Mouse (Mus musculus): ENCODE measurements around the gene Slc10a7.
"Not testable (repeated sequence)": the region's sequence is repeated elsewhere in the genome, so short reads cannot be mapped to it uniquely, and the experiment has no call there.

Slc10a7 gene

DNA sequence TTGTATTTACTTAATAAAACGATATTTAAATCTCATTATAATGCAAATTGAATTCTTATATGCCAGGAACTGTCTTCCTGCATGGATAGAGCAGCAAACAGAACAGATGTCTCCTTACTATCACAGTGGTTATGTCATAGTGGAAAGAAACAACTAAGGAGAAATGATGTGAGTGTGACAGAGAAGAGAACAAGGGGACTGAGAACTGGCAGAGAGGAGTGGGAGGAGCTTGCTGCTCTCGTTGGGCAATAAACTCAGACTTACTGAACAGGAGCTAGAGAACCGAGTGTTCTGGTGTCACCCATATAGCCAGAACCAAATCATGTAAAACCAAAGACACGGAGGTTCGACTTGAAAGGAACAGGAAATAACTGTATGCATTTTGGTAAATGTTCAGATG lies 158.3 kb downstream of the Slc10a7 start:
- no peak for DNase-seq (ENCODE audit: low spot score)

DNA sequence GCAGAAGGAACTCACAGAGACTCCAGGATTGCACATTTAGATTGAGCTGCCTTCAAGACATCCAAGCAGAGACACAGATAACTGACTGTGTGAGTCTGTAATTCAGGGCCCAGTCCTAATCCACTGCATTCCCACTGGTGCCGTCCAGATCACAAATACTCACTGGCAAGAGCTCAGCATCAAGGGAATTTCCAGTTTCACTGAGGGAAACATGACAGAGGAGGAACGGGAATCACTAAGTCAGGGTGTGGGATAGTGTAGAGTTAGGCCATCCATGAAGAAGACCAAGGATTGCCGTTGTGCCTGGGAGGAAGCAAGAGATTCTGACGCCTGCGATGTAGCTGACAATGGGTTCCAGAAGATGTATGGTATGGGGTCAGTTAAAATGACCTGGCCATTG lies 159.1 kb downstream of the Slc10a7 start:
- DNase-seq (ENCODE audit: low spot score) = no peak

DNA sequence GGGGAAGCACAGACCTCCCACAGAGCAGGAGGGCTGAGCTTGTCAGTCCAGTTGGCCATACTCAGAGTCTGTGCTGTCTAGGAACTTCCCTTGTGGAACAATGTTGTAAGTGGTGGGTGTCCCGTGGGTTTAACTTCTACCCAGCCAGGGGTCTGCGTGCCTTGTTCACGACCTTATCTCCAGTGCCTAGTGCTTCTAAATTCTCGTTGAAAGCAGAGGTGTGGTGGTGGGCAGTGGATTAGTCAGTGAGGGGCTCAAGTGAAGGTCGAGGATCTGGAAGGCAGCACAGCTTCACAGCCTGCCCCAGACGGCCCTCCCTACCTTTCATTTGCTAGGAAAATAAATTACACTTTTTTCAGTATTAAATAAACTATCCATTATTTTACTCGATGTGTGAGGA lies 161.1 kb downstream of the Slc10a7 start:
- DNase-seq (ENCODE audit: low spot score) = no peak

DNA sequence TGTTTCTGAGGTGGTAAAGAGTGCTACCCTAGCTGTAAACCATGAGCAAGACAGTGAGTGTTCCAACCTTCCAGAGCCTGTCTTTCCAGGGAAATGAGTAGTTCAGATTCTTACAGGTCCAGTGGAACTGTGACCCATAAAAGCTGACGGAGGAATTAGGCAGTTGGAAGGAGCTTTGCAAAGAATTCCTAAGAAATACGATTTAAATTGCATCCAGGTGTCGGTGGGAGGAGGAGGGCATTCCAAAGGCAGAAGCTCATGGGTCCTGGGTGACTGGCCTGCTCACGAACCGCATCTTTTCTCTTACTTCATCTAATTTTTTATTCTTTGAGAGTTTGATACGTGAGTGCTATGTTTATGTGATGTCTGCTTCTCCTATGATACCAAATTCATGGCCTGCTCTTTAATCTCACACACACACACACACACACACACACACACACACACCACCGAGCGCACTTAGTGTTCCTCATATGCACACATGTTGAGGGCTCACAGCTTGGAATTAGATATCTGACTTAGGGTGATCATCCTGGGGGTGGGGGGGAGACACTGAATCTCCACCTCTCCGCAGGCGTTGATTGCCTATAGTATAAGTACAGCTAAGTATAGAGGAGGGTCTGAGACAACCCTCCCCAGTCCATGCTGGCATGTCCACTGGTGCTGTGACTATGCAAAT lies 169.5 kb downstream of the Slc10a7 start:
- DNase-seq (ENCODE audit: low spot score) = no peak

DNA sequence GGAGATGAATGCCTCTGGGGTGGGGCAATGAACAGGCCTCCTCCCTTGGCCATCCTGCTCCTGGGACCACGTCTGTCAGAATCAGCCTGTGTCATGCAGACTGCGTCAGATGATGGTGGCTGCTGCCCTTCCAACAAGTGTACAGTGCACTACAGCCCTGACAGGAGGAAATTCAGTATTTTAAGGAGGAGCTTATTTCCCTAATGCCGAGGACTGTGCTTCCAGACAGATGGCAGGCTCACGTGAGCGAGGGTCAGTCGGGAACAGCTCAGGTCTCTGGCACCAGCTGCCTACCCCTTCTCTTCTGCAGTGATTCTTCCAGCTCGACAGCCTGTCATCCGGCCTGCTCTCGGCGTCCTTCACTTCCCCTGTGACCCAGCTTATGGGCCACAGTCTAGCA lies 181.6 kb downstream of the Slc10a7 start:
- no peak for DNase-seq (ENCODE audit: low spot score)

DNA sequence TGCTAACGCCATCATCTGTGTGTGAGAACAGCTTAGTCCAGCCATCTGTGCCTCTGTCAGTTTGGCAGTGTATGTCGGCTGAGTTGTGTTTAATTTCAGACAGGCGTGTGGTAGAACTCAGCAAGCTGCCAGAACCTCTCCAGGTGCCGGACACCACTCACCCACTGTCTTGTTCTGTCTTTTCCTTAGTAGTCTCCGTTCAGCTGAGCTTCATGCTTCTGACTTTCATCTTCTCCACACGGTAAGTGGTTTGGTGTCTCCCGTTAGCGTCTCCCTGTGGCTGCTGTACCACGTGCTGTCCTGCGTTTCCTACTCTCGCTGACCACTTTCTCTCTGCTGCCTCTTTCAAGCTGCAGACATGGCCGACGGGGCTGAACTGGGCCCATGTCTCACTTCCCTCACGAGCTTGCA lies 189.2 kb downstream of the Slc10a7 start:
- no peak for DNase-seq (ENCODE audit: low spot score)

DNA sequence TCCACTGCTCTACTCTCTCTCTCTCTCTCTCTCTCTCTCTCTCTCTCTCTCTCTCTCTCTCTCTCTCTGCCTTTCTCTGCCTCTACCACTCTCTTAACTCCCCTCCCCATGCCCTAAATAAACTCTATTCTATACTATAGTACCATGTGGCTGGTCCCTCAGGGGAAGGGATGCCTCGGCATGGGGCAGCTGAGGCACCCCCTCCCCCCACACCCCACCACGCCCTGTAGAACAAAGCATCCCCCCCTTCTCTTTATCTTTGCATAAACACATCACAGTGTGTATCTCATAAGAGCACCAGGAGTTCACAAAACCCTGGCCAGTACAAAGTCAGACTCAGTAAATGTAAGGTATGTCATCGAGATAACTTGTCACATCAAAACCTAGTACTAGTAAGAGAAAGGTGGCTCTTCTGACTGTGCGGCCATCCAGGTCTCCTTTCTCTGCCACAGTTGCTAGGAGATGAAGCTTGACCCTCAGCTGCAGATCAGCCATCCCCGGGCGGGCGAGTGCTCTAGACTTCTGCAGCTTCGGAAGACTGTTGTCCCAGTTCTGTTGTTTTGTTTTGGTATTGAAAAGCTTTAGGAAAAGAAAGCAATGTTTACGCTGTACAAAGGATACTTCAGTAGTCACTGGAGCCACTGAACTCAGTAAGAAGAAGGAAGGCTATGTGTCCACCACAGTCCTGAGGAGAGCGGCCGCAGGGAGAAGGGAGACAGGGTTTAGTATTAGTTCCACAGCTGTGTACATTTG lies 194.1 kb downstream of the Slc10a7 start:
- no peak for DNase-seq (ENCODE audit: low spot score)

DNA sequence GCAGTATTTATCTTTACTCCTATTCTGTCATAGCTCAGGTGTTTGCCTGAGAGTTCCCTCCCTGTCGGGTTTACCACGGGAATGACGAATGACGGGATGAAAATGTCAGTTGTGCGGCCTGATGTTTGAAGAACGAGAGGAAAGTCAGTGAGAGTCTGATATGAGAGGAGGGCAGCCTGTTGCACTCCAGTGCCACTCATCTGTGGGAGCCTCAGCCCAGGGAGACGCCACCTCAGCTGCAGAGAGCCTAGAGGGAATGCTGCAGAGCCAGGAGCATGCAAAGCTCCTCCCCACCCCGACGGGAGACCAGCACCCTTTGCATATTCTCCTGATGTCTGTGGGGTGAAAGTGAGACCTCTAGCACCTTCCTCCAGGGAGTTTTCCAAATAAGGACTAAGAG lies 196.8 kb downstream of the Slc10a7 start:
- no peak for DNase-seq (ENCODE audit: low spot score)

DNA sequence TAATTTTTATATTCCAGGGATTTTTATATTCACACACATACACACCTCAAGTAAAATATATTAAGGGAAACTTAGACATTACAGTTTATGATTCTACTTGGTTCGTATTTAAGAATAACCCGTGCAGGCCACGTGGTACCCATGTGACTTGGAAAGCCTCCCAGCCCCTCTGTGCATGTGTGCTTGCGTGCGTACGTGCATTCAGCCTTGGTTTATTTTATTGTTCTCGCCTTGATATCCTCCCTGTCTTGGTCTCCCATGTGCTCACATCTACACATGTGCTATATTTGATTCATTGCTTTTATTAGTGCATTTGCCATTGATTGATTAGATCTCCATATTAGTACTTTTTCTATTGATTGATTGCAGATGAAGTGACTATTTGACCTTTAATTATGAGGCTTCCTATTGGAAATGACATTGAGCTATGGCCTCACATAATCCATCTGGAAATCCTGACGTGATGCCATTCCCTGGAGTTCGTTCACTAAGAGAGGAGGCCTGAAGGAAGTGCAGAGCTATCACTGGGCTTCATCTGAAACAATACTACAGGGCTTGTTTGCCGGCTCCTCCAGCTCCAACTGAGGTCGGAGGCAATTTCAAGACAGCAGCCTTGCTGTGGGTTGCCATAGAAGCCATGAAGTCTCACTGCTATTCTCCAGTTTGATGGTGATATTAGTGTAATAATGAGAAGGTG lies 200.9 kb downstream of the Slc10a7 start:
- no peak for DNase-seq (ENCODE audit: low spot score)

DNA sequence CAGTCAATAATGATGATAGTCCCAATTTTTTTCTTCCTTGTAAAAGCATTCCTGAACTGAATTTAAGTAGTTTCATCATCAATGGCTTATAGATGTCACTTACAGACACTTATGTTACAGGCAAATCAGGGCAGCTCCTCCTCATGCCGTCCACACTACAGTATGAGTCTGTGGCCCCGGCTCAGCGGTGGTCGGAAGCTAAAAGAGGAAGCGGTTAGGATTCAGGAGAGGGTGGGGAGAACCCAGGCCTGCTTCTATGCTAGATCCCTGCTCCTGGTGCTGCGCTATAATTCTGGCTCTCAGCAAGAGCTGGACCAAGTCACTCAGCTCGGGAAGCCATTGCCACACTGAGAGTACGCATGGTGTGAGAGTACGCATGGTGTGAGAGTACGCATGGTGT lies 201.8 kb downstream of the Slc10a7 start:
- DNase-seq (ENCODE audit: low spot score) = no peak

DNA sequence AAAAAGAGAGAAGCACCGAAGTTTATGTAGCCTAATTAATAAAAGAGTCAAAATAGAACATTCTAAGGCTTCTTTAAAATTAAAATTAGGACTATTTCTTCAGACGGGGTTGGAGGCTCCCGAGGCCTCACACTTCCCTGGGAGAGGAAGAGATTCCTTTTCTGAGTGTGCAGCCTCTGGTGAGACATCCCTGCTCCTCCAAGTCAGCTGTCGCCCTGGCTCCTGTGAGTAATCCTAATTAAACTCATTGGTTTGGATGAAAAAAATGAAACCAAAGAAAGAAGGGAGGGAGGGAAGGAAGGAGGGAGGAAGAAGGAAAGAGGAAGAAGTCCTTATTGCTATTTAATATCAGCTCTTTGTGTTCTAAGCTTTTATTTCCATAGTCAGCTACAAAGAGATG lies 205.7 kb downstream of the Slc10a7 start:
- no peak for DNase-seq (ENCODE audit: low spot score)

DNA sequence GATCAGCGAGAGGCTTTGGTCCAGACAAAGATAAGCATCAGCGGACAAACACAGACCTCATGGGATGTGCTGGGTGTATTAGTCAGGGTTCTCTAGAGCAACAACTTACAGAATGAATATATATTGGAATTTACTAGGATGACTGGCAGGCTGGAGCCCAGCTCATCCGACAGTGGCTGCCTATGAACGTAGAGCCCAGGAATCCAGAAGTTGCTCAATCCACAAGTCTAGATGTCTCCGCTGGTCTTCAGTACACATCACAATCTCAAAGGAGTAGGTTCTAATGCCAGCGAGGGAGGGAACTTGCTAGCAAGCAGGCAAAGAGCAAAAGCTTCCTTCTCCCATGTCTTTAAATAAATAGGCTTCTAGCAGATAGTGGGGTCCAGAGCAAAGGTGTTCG lies 207.4 kb downstream of the Slc10a7 start:
- no peak for DNase-seq (ENCODE audit: low spot score)

DNA sequence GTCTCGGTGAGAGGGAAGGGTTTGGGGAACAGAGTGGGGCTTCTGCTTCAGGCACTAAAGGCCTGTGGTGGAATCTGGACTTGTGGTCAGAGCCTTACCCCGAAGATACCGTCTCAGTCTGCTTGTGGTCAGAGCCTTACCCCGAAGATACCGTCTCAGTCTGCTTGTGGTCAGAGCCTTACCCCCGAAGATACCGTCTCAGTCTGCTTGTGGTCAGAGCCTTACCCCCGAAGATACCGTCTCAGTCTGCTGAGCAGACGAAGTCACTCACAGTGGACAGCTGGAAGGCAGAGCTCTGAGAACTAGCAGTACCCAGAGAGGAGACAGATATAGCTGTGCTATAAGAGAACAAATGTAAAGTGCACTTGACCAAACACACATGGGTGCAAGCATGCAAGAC lies 208.0 kb downstream of the Slc10a7 start:
- not testable (repeated sequence) for DNase-seq (ENCODE audit: low spot score)

DNA sequence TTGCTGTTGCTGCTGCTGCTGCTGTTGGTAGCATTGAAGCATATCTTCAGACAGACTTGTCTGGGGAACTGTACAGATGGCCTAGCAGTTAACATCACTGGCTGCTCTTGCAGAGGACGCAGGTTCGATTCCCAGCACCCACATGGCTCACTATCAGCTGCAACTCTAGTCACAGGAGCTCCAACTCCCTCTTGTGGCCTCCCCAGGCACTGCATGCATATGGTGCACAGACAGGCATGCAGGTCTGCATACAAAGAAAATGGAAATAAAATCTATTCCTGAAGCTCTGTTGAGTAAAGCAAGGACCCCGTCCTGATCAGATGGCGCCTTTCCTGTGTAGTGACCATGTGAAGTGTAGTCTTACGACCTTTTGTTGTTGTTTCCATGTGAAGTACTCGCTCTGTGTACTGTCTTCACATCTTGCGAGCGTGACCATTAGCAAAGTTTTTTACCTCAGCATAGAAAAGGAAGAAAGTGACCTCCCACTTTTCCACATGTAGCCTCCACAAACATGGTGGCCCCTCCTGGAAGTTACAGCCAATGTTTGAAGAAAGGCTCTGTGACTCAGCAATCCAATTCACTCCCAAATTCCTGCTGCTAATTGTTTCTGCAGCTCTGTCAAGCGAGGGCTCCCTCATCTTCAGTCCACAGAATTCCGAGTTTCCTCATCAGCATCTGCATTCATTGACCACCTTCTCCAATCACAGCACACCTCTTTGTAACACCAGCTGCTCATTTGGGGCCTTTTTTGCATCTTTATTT lies 210.3 kb downstream of the Slc10a7 start:
- DNase-seq (ENCODE audit: low spot score) = no peak

DNA sequence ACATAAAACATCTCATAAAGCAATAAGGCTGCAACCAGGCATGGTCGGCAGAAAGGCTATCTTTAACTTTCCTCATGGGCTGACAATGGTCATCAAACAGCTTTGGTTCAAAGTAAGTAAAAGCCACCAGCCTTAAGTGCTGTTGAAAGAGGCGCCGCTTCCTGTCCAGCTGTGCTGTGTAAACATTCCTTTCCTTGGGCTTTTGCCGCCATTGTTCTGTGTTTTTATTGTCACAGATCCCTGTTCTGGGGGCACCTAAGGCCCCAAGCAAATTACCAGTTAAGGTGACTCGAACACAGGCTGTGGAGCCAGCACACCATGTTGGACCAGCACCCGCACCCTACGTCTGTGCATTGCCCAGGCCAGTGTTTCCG lies 210.9 kb downstream of the Slc10a7 start:
- DNase-seq (ENCODE audit: low spot score) = no peak

DNA sequence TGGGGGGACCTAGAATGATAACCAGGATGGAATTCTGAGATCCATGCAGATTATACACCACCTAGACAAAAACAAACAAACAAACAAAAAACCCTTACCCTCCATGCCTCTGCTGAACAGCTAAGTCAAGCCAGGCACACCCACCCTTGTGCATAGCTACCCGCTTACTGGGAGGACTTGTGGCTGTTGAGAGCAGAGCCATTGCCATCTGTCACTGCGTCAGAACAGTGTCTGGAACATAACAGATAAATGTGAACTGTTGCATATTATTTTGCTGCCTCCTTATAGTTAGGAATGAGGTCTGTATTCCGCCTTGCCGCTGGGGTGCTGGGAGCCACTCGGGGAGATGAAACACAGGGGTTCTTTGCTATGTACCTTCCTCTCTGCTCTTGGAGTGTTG lies 212.4 kb downstream of the Slc10a7 start:
- DNase-seq (ENCODE audit: low spot score) = no peak

DNA sequence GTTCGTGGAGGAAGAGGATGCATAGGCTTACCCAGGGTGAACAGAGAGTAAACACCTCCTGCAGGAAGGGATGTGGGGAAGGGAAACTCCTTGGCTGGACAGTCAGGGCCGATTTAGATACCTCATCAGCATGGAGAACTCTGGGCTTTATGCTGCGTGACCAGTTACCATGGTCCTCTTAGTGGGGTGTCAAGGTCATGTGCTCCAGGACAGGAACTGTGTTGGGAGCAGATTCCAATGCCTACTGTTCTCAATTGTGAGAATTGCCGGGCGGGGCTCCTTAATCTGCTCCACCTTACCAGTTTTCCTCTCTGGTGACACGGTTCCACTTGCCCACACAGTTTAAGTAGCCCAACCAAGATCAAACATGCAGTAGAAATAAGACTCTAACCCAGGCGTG lies 213.1 kb downstream of the Slc10a7 start:
- no peak for DNase-seq (ENCODE audit: low spot score)

DNA sequence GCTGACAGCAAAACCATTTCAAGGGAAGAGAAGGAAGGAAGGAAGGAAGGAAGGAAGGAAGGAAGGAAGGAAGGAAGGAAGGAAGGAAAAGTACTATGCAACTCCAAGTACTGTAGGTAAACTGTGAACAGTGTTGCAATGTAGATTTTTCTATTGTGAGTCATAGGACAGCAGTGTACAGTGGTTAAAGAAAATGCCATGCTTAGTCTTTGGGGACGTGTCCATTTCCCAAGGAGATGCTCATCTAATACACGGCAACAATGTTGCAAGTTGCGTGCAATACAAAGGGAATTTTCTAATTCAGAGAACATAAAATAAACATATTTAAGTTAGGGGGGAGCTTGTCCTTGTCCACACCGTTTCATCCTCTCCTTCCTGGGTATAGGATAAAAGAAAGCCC lies 215.7 kb downstream of the Slc10a7 start:
- no peak for DNase-seq (ENCODE audit: low spot score)

DNA sequence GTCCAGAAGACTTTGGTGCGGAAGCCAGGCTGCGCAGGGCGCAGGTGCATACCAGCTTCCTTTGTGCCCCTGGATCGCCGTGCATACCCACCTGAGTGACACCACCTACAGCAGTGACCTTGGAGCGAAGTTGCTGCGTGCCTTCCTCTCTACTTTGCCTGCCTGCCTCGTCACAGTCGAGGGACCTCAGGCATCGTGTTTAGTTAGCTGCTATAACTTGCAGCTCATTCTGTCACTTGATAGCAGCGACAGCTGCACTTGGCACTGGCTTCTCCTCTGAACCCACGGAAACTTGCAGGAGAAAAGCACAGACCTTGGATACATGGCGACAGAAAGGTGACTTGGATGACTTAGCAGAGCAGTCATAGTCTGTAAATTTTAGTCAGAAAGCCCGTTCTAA lies 219.1 kb downstream of the Slc10a7 start:
- DNase-seq (ENCODE audit: low spot score) = no peak

DNA sequence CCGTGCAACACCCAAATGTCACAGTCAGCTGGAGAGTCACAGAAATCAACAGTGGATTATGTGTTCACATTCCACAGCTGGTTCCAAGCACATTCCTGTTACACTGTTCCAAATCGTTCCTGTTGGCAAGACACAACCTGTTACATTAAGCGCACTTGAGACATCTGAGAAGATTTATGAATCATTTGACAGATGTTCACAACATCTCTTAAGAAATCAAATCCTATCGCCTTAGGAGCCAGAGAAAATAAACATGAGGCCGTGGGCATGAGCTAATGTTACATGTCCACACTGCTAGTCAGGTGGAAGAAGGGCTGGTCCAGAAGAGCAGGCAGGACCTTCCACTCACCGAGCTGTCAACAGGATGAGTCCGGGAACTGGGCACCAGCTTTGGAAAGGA lies 223.3 kb downstream of the Slc10a7 start:
- DNase-seq (ENCODE audit: low spot score) = no peak

DNA sequence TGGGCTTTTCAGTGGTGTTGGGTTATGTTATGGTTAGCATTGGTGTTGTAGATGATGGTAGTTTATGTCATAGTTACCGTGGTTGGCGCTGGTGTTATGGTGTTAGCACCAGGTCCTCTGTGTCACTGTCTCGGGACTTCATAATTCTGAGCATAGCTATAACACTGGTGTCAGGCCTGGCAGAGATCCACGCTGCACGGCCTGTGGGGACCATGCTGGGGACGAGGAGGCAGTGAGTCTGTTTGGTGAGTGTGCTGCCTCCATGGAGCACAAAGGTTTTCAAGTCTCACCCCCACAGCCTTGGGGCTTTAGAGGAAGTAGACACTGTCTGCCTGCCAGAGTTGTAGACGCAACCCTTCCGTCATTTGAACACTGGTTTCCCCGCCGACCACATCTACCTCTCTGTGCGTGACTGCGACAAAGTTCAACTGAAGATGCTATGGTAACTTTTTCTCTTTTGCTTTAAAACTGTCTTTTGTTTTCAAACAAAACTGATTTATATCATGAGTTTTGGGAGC lies 223.9 kb downstream of the Slc10a7 start:
- no peak for DNase-seq (ENCODE audit: low spot score)

DNA sequence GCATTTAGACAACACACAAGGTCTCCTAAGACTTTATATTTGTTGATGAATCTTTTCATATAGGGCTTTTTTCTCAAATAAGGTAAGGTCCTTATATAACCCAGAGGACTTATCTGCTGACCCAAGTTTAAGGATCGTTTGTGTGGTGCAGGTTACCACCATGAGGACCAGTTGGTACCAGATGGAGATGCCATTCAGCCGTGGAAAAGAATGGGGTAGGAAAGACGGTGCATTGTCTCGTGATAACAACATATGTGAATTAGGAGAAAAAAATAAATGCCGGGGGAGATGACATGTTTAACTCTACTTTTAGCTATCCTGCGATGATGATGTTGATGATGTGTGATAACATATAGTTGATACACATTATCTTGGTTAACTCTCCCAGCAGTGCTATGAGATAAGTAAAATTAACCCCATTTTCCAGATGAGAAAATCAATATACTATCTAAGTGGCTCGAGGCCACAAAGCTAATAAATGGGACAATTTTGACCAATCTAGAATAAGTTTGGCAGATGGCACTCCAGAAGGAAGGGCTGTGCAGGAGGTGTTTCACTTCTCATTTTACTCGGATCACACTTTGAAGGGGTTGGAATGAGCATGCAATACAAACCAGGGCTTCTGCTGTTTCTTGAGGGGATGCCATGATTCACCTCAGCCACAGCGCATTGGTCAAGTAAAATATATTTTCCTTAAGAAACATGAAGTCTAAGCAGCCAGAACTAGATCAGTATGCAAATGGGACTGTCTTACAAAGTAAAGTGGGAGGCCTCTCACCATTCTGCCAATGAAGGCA lies 225.8 kb downstream of the Slc10a7 start:
- DNase-seq (ENCODE audit: low spot score) = no peak
